Mouse (Mus musculus) c-Kit-positive CD71-negative TER-119-negative erythroid progenitor cells, embryonic 14.5 days (primary cell): ENCODE measurements at regions not wholly inside any gene's neighbourhood (a gene's known extent, or its start where the extent isn't known, plus 50 kb on each side); places are given as distances from the start of the nearest gene placed in this dataset.

Source experiments
- DNase-seq: peaks from one replicate; pipeline ENCODE4 v3.0.0-alpha.2; 2013; ENCODE audit warnings: low read depth

GRCm38 (mm10) chr1:120910801-120911200 is 308.6 kb downstream of the En1 start:
- DNase-seq, result no peak

DNA sequence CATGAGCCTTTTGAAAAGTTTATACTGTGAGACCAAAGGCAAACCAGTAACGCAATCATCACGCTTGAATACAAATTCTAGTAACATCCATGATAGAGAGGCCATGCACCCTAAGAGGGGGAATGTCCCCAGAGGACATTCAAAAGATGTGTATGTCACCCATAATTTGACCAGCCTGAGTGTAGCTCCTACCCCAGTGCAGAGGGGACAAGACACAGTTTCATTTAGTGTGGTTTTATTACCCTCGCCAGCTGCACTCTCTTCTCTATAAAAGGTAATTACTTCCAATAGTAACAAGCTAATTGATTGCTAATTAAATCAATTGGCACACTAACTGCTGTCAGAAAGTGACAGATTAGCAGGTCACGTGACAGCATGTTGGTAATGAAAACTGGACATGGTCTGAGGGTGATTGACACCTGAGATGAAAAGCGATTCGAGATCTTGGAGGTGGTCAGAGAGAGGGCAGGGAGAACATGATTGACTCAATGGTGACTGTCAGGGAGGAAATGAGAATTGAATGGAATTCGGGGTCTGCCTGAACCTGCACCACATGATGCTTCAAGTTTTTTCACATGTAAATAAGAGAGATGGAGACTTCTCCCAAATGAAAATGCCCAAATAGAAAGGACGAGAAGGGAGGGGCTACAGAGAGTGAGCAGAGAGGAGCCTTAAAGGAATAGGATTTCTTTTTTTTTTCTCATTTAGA is 309.9 kb downstream of the En1 start:
- DNase-seq, result no peak

DNA sequence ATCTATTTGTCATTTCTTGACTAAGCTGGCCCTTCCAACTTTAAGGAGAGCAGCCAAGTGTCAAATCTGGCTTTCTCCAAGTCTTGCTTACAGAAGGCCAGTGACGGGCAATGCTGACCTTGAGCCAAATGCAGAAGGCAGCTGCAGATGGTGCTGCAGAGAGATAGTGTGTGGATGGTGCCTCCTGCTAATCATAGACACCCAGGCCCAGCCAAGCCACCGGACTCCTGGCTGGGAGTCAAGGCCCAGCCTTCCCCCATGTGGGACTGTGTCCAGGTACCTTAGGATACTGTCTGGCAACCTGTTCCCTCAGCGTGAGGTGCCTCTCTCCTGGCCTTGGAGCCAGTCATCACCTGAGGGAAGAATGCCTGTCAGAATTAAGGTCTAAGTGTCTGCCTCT is 319.3 kb downstream of the En1 start:
- DNase-seq, result no peak

DNA sequence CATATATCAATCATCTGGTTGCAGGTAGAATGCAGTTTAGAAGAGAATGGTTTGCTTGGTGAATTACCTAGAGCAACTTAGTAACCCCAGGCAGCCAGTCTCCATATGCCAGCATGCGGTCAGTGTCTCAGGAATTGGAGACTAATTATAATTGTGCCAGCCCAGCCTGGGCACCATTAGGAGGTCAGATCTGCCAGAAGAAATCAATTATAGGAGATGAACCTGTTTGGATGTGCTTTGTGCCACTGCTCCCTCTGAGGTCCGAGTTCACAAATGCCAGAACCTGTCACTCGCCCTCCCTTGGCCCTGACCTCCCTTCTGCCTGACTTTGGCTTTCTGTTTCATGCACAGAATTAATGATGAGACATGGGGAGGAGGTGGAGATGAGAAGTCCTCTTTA is 323.1 kb downstream of the En1 start:
- no peak for DNase-seq

GRCm38 (mm10) chr1:120930141-120930540 is 327.9 kb downstream of the En1 start:
- DNase-seq, result no peak

DNA sequence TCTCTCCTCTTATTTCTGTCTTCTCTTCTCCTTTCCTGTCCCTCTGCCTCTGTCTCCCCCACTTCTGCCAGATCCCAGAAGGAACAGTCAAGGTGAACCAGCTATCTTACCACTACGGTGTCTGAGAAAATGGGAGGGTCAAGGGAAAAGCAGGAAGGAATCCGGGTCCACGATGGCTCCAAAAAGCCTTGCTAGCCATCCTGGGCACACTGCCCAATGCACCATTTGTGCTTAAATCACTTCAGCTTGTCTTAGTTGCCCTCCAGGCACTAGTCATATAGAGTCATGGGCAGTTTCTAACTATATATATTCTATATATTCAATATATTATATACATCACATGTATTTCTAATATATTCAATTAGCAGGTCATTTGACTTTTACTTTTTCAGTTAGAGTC is 333.1 kb downstream of the En1 start:
- no peak for DNase-seq

DNA sequence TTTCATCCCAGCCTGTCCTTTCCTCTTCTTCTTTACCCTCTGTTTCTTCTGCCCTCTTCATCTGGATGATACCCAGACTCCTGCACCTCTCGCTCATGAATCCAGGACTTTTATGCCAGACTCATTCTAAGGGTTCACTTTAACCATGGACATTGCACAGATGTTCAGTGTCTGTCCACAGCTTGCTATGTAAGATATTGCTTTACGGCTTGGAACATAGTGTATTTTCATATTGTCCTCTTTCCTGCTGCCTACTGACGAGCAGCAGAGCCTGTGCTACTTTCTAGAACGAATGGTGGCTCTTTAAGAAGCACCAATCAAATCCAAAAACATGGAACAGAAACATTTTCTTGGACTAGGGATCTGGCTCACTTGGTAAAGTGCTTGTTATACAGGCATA is 341.5 kb downstream of the En1 start:
- no peak for DNase-seq

DNA sequence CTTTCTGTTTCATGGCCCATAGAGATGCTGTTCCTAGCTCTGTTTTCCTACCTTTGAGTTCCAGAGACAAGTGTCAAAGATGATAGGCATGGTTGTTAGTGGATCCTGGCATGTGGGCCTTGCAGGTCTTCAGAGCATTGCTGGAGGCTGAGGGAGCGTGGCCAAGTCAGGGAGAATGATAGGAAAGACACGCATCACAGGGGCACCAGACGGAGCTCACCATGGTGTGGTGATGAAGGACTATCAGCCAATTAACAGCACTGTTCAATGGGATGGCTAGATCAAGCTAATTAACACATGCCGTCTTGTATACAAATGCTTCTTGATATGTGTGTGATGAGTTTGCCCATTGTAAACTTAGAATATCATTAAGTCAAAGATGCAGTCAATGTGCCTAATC is 344.1 kb downstream of the En1 start:
- DNase-seq, result no peak

GRCm38 (mm10) chr1:120961235-120961634 is 359.0 kb downstream of the En1 start:
- no peak for DNase-seq

- no peak for DNase-seq
Measured at GRCm38 (mm10) chr1:120961984-120962383, 359.8 kb downstream of the En1 start.

DNA sequence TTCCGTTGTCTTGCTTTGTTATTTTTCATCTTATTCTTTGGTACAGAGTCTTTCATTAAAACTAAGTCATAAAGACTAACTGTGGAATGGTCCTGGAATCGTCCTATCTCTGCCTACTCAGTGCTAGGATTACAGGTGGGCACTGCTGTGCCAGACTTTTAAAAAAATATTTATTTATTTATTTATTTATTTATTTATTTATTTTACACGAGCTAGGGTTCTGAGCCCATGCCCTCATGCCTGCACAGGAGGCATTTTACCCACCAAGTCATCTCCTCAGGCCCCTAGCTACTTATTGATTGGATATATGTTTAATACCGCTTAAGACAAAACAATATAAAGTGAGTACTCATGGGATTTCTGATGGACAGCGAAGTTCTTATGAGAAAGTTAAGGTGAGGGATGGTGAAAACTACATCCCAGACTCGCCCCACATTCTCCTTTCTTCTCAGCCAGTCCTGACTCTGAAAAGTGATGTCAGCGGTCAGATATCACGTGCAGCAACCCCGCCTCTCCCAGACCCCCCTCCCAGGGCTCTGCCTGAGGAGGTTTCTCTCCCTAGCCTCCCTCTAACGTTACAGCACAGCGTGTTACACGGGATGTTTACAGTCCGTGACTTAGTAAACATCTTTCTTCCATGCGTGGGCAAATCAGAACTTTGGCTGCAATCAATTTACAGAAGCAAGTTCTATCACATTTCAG is 361.4 kb downstream of the En1 start:
- no peak for DNase-seq

- no peak for DNase-seq
Measured at GRCm38 (mm10) chr1:120964179-120964517, 361.9 kb downstream of the En1 start.

DNA sequence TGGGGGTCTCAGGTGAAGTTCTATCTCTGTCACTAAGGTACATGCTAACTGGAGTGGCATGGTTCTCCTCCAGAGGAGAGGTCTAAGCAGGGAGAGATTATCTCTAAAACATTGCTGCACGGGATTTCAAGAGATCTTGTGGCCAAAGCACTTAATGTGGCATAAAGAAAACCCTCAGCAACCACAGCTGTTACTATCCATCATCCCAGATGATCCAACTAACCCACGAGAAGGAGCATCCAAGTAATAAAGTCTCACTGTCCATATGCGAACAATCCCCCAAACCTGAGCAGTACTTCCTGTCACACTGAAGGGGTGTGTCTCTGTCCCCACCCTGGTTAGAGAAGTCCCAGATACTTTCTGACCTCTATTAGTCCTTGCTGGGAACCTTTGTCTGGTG is 363.9 kb downstream of the En1 start:
- no peak for DNase-seq

- no peak for DNase-seq
Measured at GRCm38 (mm10) chr1:120974661-120975060, 357.7 kb downstream of the Insig2 start.

- DNase-seq, result no peak
Measured at GRCm38 (mm10) chr1:121004535-121004934, 327.9 kb downstream of the Insig2 start.

DNA sequence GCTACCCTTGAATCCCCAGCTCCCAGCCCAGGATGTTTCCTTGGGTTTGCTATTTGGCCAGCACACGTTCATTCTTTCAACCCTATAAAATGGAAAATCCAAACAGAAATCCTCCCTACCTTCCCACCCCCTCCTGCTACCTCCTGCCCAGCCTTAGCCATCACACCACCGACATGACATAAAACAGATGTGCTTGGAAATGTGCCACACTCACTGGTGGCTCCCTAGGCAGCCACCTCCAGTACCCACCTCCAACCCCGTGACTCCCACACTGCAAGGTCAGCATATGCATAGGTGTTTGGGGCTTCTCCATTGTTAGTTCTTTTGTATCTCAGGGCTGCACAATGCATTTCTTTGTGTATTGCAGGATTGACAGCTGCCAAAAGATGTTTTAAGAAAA is 327.2 kb downstream of the Insig2 start:
- no peak for DNase-seq

- DNase-seq, result no peak
Measured at GRCm38 (mm10) chr1:121012126-121012525, 320.3 kb downstream of the Insig2 start.

DNA sequence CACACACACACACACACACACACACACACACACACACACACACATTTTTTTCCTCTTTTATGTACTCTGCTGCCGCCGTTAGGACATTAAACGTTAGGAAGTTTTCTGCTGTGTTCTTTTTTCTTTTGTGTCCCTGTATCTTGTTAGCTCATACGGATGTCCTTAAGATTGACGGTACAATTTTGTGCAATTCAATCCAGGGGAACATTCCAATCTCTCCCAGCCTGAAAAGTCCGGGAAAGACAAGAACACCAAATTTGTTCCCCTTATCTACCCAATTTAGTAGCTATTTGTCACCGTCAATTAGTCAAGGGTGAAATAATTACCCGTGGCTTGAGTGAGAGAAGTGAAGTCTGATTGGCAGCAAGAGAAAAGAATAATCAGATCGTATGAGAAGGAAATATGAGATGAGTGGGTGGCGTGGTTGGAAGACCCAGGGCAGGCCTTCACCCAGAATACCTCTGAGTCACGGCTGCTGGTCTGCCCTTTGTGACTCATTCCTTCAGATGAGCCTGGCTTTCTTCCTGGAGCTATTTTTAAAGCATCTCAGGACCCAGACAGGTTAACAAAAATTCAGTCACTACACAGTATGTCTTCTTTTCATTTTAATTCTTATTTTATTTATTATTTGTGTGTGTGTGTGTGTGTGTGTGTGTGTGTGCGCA is 318.4 kb downstream of the Insig2 start:
- no peak for DNase-seq

- DNase-seq, result no peak
Measured at GRCm38 (mm10) chr1:121029375-121029774, 303.0 kb downstream of the Insig2 start.

GRCm38 (mm10) chr1:121034761-121035393 is 297.5 kb downstream of the Insig2 start:
- no peak for DNase-seq

DNA sequence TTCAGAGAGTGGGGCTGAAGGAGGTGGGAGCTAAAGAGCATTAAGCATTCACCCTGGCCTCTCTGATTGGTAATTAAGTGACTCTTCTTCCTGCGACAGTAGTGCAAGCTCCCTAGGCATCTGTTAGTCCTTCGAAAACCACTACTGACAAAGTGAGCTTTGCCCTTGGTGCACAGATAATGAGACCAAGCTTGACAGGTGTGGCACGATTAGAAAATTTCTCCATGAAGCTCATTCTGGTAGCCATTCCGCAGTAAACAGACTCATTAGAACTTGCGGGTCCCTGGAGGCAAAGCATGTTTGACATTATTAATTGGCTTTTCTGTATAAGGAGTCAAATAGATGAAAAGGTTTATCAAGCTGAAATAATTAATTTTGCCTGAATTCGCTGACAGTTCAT is 285.8 kb downstream of the Insig2 start:
- no peak for DNase-seq

DNA sequence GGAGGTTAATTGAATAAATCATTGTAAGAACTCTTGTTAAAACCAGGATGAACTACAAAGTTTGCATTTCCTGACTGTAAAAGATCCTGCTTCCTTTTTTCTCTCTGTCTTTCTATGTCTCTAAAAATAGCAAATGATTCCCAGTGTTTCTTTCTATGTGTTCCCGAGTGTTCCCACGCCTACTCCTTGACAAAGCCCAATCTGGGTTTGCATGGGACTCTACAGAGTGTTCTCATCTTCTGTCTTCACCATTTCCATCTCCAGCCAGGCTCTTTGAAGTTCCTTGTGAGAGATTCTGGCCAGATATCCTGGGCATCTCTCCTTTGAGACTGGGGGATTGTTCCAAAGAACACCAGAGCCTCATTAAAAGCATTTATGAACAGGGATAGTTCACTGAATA is 285.0 kb downstream of the Insig2 start:
- no peak for DNase-seq

DNA sequence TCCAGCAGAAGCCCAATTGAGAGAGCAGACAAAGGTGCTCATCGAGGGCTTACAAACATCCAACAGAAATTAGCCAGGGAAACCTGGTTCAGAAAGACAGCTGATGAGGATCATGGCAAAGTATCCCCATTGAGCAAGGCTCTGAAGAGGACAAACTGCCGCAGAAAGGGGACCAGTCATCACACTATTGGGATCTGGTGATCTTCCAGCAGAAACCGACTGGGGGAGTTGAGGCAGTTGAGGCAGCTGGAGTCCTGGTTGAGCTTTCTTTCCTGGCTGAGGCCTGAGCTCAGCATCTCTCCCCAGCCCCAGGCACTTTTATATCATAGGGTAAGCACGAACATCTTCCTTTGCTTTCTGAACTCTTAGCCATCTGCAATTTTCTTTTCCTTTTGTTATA is 282.7 kb downstream of the Insig2 start:
- DNase-seq, result no peak
